Mouse (Mus musculus): ENCODE data around the gene 1700013F07Rik. TPM values are rescaled to one million over a fixed set of nuclear protein-coding genes. Genes with fewer than 3 reads are reported as not detected.

1700013F07Rik gene
- polyA plus RNA-seq, 1 experiment from 2014 or later, result not detected

DNA sequence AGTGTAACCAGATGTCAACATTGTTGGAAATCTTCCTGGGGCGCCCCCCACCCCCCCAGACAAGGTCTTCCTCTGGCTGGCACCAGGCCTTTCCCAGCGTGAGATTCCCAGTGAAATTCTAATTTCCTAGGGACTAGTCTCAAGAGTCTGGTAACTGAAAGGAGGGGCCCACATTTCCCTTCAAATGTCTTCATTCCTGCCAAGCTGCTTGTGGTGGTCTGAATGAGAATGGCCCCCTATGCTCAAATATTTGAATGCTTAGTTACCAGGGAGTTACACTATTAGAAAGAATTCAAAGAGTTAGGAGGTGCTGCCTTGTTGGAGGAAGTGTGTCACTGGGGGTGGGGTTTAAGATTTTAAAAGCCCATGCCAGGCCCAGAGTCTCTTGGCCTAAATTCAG is 54.5 kb downstream of the 1700013F07Rik start:
- Histone ChIP-seq H3K4me1 (peaks cover 15% of the 10 kb centered on the region), H3K36me3 (no peaks in the 10 kb centered on the region), H3K9ac (no peak overlapping the region), H3K9me3 (no peaks in the 10 kb centered on the region), H3K27me3 (no peaks in the 10 kb centered on the region), H3K4me2 (replicated peaks) (no peak overlapping the region), H3K27ac (no peak overlapping the region), H3K4me3 (no peak overlapping the region)
- 41% methylated on average over 2 of the region's 2 CpGs for WGBS
- no peak for ATAC-seq (ENCODE audit: low FRiP score, low read depth)

- peaks cover 15% of the 10 kb centered on the region for H3K4me1 ChIP-seq
- H3K27ac ChIP-seq, result no peak within 1 kb of the TSS
- 6% methylated on average over 44 of the region's 44 CpGs for WGBS
- H3K9me3 ChIP-seq, result no peaks in the 10 kb centered on the region
- no peaks in the 10 kb centered on the region for H3K36me3 ChIP-seq
- peak within 1 kb of the TSS; percentile 72 for H3K4me3 ChIP-seq
- peak within 1 kb of the TSS; percentile 97 for H3K4me2 ChIP-seq (replicated peaks)
- peak; percentile 99 for ATAC-seq (ENCODE audit: low FRiP score, low read depth)
- peak within 1 kb of the TSS; percentile 75 for H3K9ac ChIP-seq
- H3K27me3 ChIP-seq, result no peaks in the 10 kb centered on the region
These were observed 57.0 kb downstream of the 1700013F07Rik start, which contains the start of gene Wdr47 for GRCm38 (mm10) chr3:108590786-108591529. TSS of gene Wdr47 (plus strand) at chr3:108591279.

GRCm38 (mm10) chr3:108591530-108592522 is 57.9 kb downstream of the 1700013F07Rik start:
- under 1% methylated on average over 60 of the region's 61 CpGs for WGBS
- ATAC-seq (ENCODE audit: low FRiP score, low read depth), result peak; percentile 83
- Histone ChIP-seq H3K4me2 (replicated peaks) (peak overlapping the region; percentile 97), H3K9me3 (no peaks in the 10 kb centered on the region), H3K36me3 (no peaks in the 10 kb centered on the region), H3K27ac (no peak overlapping the region), H3K4me3 (peak overlapping the region; percentile 72), H3K27me3 (no peaks in the 10 kb centered on the region), H3K9ac (peak overlapping the region; percentile 75), H3K4me1 (peaks cover 15% of the 10 kb centered on the region)

Small RNA genes lying within 50 kb of the gene (microRNA-seq; reads per million reads assigned to microRNA genes)
- gene Gm22860, result not detected

Other genes starting within 250 kb of the 1700013F07Rik start
- not detected in 2 replicates for gene Mybphl, start 169.2 kb upstream of the 1700013F07Rik start, polyA plus RNA-seq (2015; fragmentation: Nextera tagmentation; extraction: Ambion mirVana)
- gene Psrc1, start 150.3 kb upstream of the 1700013F07Rik start, polyA plus RNA-seq (2015; fragmentation: Nextera tagmentation; extraction: Ambion mirVana), result 62.7 and 63.1 TPM in 2 replicates
- gene Celsr2, start 118.6 kb upstream of the 1700013F07Rik start, polyA plus RNA-seq (2015; fragmentation: Nextera tagmentation; extraction: Ambion mirVana), result 5.5 and 7.3 TPM in 2 replicates
- 114 and 122 TPM in 2 replicates for gene Sars, start 88.9 kb upstream of the 1700013F07Rik start, polyA plus RNA-seq (2015; fragmentation: Nextera tagmentation; extraction: Ambion mirVana)
- gene 5330417C22Rik, start 2.4 kb downstream of the 1700013F07Rik start, polyA plus RNA-seq (2015; fragmentation: Nextera tagmentation; extraction: Ambion mirVana), result 0.66 and 1.0 TPM in 2 replicates
- gene Tmem167b, start 28.3 kb downstream of the 1700013F07Rik start, polyA plus RNA-seq (2015; fragmentation: Nextera tagmentation; extraction: Ambion mirVana), result 46.4 and 47.8 TPM in 2 replicates
- gene Taf13, start 37.5 kb downstream of the 1700013F07Rik start, polyA plus RNA-seq (2015; fragmentation: Nextera tagmentation; extraction: Ambion mirVana), result 42.1 and 42.3 TPM in 2 replicates
- 12.4 and 12.6 TPM in 2 replicates for gene Wdr47, start 57.1 kb downstream of the 1700013F07Rik start, polyA plus RNA-seq (2015; fragmentation: Nextera tagmentation; extraction: Ambion mirVana)
- 88.4 and 91.0 TPM in 2 replicates for gene Clcc1, start 119.8 kb downstream of the 1700013F07Rik start, polyA plus RNA-seq (2015; fragmentation: Nextera tagmentation; extraction: Ambion mirVana)
- gene Gpsm2, start 188.2 kb downstream of the 1700013F07Rik start, polyA plus RNA-seq (2015; fragmentation: Nextera tagmentation; extraction: Ambion mirVana), result 96.7 and 103 TPM in 2 replicates
- 1.8 TPM in 2 replicates for gene Aknad1, start 205.5 kb downstream of the 1700013F07Rik start, polyA plus RNA-seq (2015; fragmentation: Nextera tagmentation; extraction: Ambion mirVana)

Measured in limb, embryonic 13.5 days (tissue).